Mouse (Mus musculus) megakaryocyte-erythroid progenitor cell, adult 5-6 weeks (primary cell): ENCODE data around the gene Atp1b1. TPM values are rescaled to one million over a fixed set of nuclear protein-coding genes. Genes with fewer than 3 reads are reported as not detected.
A peak's percentile ranks its signal among the peaks of the same experiment; 100 is the strongest.

Experiments used
- ATAC-seq: replicated peaks from 2 replicates; pipeline ENCODE4 v1.8.0; 2016; ENCODE audit warnings: mild to moderate bottlenecking, inconsistent platforms; ENCODE audit not compliant: severe bottlenecking, poor library complexity, low FRiP score, low TSS enrichment
- total RNA-seq, 2 experiments: library from RNA; stranded (forward) in 1 of 2; stranded (reverse) in 1 of 2; fragments of 200-1000, 215-1000 nt in 1 of 2; fragments of >200 nt in 1 of 2; fragmentation: Nextera tagmentation in 1 of 2; gene quantifications; 2 replicates each; pipeline ENCODE4 v1.2.3; 2014 to 2017

Gene Atp1b1
- total RNA-seq, 2 experiments from 2014 or later = 5.1 to 15.5 TPM

DNA sequence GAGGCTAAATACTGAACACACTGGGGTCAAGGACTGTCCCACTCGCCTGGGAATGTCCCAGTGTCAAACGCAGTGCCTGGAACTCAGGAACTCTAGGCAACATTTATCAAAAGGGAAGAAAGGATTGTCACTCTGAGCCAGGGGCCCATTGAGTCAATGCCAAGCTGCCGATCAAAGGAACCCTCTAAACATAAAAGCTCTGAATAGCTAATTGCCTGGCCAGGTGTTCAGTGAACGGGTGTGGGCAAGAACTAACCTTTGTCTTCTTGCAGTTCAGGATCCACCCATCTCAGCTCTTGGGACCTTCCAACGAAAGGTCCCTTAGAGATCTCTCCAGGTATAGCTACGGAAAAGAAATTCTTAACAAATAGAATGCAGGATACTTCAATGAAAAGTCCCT is 12.8 kb upstream of the Atp1b1 start:
- no peak for ATAC-seq

- no peak for ATAC-seq
Measured at GRCm38 (mm10) chr1:164468329-164468728, 10.2 kb upstream of the Atp1b1 start.

DNA sequence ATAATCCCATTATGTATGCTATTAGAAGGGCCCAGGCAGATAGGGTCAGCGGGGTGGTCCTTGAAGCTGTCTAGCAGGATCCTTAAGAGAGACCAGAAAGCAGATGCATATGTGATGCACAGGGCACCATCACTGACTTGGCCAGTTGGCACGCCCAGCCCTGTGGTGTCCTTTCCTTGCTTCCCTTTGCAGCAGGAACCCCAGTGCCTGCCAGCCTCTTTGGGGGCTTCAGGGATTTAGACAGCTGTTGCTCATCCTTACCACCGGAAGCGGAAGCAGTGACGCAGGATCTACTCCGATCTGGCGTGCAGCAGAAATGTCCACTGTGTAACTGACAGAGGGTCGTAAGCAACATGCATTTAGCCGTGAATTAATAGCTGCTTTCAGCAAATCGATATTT is 9.3 kb upstream of the Atp1b1 start:
- ATAC-seq = no peak

DNA sequence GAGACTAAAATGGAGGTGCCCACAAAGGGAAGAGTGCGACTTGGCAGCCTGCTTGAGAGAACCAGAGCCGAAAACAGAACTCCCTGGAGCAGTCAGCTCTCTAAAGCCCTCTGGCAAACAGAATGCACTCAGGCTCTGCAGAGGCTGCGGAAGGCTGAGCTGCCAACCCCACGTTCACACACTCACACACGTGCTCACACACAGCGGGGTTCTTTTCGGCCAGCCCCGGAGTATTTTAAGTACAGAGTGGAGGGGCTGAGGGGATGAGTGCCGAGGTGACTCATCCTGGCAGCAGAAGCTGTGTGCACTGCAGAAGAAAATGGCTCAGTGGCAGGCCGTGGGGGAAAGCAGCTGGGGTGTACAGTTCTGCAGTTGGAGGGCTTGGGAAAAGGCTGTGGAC is 3.6 kb upstream of the Atp1b1 start:
- no peak for ATAC-seq

DNA sequence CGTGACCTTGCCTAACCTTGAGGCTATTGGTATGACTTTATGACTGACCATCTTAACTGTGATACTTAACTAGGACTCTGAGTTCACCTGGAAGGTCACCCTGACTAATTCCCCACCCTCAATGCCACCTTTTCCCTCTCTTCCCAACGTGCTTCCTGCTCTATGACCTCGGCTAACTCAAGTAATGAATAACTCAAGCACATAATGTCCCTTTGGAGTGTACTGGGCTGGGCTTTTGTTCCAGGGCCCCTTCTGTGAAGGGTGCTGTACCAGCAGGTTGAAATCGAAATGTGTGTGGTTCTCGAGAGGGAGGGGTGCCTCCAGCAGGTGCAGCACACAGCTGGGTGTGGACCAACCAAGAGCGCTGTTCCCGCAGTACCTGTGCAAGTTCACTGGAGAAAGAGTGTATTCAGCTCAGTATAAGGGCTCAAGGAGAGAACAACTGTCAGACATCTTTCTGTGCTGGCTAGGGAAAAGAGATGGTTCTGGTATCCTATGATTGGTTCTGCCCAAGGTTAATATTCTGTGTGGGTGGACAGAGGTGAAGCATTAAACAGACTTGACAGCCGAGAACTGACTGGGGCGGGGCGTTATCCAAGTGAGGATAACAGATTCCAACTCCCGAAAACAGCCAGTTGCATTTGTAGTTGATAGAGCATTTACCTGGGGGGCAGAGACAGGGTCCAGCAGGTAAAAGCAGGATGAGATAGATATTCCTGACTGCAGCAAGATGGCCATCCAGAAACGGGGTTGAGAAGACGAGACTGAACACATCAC is 3.0 kb upstream of the Atp1b1 start:
- no peak for ATAC-seq

- peak; percentile 23; the same call in 1 of the 2 replicates for ATAC-seq
Measured at GRCm38 (mm10) chr1:164459127-164459905, 1.2 kb upstream of the Atp1b1 start.

GRCm38 (mm10) chr1:164458621-164459051 is 481 bp upstream of the Atp1b1 start:
- peak; percentile 54 for ATAC-seq

DNA sequence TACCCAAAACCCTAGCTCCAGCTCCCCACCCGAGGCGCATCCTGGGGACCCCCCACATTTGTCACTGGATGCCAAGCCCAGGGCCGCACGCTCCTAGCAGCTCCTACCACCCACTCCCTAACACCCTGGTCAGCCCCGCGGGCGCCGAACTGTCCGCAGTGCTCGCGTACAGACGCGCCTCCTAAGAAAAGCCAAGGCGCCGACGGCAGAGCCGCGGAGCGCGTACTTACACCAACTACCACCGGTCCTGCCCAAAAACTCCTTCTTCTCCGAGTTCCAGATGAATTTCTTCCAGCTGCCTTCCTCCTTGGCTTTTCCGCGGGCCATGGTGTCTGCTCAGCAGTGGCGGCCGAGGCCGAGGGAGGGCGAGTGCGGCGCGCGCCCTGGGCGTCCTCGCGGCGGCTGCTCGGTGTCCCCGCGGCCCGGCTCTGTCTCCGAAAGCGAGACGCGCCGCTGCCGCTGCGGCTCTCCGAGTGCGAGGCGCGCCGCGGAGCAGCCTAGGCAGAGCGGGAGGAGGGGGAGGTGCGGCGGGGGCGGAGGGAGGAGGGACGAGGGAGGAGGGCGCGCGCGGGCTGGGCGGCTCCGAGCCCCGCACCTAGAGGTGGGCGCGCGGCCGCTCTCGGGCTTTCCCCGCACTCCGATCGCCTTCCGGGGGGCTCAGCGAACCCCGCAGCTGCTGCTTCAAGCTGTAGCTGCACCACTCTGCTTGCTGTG is 467 bp downstream of the Atp1b1 start:
- no peak for ATAC-seq

- no peak for ATAC-seq
Measured at GRCm38 (mm10) chr1:164456731-164457130, 1.4 kb downstream of the Atp1b1 start.

DNA sequence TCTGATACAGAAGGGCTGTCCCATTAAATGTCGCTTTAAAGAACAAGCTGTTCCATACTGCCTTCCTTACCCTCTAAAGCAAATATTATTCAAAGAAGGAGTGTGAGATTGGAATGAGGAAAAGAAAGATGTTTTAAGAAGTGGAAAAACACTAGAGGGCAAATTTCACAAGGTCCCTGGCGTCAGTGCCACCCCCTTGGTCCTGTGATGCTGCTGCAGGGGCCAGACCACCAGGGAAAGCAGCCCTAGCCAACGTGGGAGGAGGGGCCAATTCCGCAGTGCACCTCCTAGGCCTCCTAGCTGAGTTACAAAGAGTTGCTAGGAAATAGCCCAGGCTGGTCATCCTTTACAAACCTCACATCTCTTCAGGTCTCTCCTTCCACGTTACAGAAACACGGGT is 2.1 kb downstream of the Atp1b1 start:
- no peak for ATAC-seq

- no peak for ATAC-seq
Measured at GRCm38 (mm10) chr1:164455614-164456013, 2.5 kb downstream of the Atp1b1 start.

DNA sequence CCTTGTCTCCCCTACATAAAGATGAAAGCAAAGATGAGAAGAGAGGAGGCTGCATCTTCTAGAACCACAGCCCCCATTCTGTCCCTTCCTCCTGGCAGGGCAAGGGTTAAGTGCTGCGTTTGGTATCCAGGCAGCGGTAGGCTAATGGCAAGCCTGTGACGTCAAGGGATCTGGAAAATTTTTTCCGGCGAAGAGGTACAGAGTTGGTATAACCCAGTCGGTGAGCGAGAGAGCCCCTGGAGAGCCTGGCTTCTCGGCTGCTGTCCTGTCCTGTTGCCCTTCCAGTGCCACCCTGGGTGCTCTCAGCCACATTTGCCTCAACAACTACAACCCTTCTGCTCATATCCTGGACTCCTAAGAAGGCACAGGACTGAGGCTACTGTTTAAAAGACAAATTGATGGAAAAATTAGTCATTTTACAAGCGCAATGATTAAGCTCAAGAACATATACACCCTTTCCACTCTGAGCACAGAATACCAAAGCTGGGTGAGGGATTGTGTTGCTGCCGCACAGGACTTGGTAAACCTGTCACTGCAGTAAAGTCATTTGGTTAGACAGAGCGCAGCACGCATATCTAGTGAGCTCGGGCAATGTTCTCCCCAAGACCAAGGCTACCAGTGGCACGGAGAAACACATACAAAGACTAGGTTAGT is 3.3 kb downstream of the Atp1b1 start:
- no peak for ATAC-seq

GRCm38 (mm10) chr1:164453739-164454138 is 4.4 kb downstream of the Atp1b1 start:
- no peak for ATAC-seq

- ATAC-seq = no peak
Measured at GRCm38 (mm10) chr1:164453146-164453545, 5.0 kb downstream of the Atp1b1 start.

DNA sequence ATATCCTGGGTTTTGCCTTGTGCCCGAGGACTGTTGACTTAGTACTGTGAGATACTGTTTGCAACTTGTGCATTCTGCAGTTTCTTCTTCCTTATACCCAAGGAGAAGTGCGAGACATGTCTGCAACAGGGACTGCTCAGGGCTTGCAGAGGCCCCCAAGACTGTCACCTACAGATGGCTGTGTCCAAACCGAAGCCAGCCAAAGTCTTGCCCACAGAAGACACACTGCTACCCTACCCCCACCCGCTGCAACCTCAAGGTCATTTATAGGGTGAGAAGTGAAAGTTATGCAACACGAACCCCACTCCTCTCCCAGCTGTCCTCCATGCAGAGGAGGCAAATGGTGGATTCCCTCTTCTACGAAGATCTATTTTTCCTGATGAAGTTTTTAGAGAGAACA is 5.6 kb downstream of the Atp1b1 start:
- ATAC-seq = no peak

GRCm38 (mm10) chr1:164451346-164451745 is 6.8 kb downstream of the Atp1b1 start:
- no peak for ATAC-seq

GRCm38 (mm10) chr1:164450644-164451043 is 7.5 kb downstream of the Atp1b1 start:
- no peak for ATAC-seq

DNA sequence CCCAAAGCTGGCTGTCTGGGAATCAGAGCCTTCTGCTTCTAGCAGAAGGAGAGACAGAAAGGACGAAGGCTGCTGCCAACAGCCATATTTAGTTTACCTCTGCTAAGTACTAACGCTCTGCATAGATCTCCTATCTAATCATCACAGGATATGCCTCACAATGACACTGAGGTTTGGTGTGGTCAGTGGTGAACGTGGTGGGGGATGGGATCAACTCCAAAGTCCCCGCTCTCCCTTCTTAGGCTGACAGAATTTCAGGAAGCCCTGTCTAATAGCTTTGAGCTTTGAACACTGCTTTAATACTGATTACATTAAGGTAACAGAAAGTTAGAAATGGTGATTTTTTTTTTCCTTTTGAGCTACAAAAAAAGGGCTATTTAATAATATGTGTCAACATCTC is 7.9 kb downstream of the Atp1b1 start:
- no peak for ATAC-seq

DNA sequence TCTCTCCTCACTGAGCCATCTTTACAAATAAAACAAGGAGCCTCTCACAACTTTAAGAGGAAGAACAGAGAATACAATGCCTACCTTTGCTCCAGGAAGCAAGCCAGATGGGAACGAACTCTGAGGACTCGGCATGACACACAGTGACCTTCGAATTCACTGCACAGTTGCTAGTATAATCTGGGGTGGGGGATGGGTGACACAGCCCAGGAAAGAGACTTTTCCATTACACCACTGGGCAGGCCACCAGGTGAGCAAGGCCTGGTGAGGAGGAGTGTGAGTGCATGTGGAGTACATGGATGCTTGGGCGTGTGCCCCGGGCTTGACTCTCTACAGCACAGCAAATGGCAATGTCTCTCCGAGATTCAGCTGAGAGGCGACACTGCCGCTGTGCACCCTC is 8.5 kb downstream of the Atp1b1 start:
- ATAC-seq = no peak

DNA sequence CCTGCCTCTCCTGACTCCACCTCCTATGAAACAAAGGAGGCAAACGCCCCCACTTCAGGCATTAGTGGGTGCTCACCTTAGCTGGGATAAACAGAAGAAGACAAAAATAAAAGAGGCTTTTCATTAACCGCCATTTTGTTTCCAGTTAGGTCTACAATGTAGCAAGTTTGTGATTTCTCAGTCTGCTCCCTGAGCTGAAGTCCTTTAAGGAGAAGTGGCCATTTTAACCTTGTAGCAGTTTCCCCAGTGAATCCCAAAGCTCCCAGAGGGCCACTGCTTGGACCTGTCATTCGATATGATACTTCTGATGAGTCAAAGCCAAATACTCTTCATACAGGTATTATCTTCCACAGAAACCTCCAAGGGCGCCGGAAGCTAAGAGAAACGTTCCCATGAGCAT is 10.6 kb downstream of the Atp1b1 start:
- no peak for ATAC-seq
